Mouse (Mus musculus): ENCODE measurements around the gene Lhx1. TPM values are rescaled to one million over a fixed set of nuclear protein-coding genes. Genes with fewer than 3 reads are reported as not detected.

Lhx1 gene
- total RNA-seq (2021), result under 1 TPM in 1 of 2 experiments, not detected in 1; 0.09 TPM
- long read RNA-seq, experiment 1, partial matches to known transcripts, result 0 of 1 reads
- long read RNA-seq, experiment 1, other reads (novel, unspliced or antisense), result 0 of 1 reads
- long read RNA-seq, experiment 2, partial matches to known transcripts, result 0 of 1 reads
- long read RNA-seq, experiment 2, other reads (novel, unspliced or antisense), result 0 of 1 reads

DNA sequence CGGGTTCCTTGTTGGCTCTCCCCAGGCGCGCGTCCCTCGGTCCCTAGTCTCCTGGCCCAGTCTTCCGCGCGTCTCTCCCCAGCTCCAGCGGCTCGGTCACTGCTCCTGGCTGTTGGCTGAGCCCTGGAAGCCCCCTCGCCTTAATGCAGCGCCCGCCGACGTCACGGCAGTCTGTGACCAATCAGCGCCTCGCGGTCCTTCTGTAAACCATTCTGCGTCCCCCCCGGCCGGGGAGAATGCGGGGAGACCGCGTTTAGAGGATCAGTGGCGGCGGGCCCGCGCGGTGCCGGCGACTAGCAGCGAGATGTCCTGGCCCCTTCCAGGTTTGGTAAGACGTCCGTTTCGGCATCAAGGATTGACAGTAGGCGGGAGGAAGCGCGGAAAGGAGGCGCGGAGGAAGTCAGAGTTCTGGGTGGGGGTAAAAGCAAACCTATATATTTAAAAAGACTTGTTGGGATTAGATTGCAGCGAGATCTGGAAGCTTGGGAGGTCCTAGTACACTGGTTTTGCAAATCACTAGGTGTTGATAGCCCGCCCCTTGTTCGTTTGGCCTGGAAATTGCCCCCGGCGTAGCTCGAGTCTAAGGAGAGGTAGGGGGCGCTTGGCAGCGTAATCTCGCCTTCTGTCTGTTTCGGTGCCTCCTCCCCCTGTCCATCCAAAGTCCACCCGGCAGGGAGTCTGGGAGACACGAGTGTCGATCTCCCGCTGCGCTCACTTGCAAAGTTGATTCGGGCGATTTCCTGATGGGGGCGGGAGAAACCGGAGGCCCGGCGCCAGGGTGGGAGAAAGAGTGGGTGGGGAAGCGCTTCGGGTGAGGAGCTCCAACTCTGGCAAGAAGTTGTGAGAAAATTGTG, at the start of gene Lhx1:
Lhx1 (minus strand) TSS at position 115 of the 854 bp plus-strand sequence.
- no peak within 1 kb of the TSS for H3K27ac ChIP-seq
- TF ChIP-seq CTCF (IDR thresholded peaks at IDR 0.05), result no peak
- no peak within 1 kb of the TSS for H3K4me3 ChIP-seq
- DNase-seq (ENCODE audit: extremely low spot score in 1 of 2, low spot score in 2 of 2), result no peak
- intact Hi-C loops (cut with DNase I), result loop anchor here (5.0 kb wide), 1 partner anchor 1362 kb away; the partner anchor contains the start of gene Tbx4

DNA sequence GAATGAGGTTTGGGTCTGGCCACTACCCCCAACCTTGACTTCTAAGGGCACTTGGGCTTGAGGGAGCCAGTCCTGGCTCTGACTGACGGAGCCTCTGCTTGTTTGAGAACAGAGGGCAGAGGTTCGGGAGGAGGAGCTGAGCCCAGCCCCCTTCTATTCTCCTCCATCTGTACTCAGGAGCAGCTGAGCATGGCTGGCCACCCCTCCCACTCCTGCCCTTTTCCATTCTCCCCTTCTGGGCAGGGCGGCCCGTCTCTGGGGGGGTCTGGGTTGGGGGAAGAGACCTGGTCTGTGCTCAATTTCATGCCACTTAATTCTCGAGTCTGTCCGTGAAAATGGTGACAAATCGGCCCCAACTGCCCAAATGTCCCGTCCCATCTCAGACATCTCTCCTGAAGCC, 49.5 kb upstream of the Lhx1 start:
- intact Hi-C loops (cut with DNase I), result no loop called here
- no peak for TF ChIP-seq CTCF (IDR thresholded peaks at IDR 0.05)
- Histone ChIP-seq H3K27ac (no peak overlapping the region), H3K4me3 (no peak overlapping the region)
- DNase-seq (ENCODE audit: extremely low spot score in 1 of 2, low spot score in 2 of 2), result no peak

DNA sequence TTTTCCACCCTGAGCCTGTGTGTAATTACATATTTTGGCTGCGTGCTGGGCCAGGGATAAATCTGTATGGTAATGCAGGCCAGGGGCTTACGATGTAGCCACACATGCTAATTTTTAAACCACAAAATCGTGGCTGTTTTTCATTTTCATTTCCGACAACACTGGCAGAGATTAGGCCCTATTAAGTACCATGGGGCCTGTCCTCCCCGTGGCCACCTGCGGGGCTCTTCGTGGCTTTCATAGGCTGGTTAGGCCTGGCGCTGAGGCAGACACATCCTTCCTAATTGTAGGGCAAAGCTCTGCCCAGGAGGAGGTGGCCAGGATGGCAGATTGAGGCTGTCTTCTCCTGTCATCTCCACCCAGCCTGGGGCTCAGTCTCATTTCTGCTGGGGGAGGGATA, 48.3 kb upstream of the Lhx1 start:
- Histone ChIP-seq H3K27ac (no peak overlapping the region), H3K4me3 (no peak overlapping the region)
- no peak for TF ChIP-seq CTCF (IDR thresholded peaks at IDR 0.05)
- intact Hi-C loops (cut with DNase I), result no loop called here
- no peak for DNase-seq (ENCODE audit: extremely low spot score in 1 of 2, low spot score in 2 of 2)

DNA sequence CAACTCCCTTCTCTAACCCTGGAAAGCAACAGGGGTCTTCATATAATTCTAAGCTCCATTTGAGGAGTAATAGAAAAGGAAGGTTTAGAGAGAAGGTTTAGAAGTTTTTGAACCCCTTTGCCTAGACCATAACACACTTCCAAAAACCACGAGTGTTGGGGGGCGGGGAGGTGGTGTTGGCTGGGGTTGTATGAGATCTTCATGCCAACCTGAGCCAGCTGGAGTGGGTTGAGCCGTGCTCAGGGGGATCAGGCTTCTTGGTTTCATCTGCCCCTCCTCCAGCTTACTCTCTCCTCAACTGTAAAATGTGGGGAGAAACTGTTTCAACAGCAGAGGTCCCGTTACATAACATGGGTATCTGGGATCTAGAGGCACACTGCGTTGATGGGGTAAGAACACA, 45.5 kb upstream of the Lhx1 start:
- no peak for TF ChIP-seq CTCF (IDR thresholded peaks at IDR 0.05)
- H3K27ac ChIP-seq, result no peak overlapping the region
- intact Hi-C loops (cut with DNase I), result no loop called here
- H3K4me3 ChIP-seq, result no peak overlapping the region
- DNase-seq (ENCODE audit: extremely low spot score in 1 of 2, low spot score in 2 of 2), result no peak

DNA sequence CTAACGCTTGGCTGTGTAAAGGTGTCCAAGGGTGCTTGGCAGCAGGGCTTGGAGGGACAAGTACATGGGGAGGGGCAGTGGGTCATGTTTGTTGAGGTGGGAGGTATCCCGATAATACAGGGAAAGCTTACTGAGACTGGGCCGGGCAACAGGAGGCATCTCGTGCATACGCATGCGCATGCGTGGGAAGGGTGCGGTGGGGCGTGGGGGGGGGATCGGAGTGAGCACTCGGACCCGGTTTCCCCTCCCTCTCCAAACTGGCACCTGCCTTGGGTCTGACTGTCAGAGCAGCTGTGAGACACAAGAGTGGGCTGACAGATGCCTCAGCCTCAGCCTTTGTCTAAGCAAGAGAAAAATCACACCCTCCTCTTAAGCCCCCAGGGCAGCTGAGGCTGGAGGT, 45.1 kb upstream of the Lhx1 start:
- Histone ChIP-seq H3K4me3 (no peak overlapping the region), H3K27ac (no peak overlapping the region)
- intact Hi-C loops (cut with DNase I), result no loop called here
- DNase-seq (ENCODE audit: extremely low spot score in 1 of 2, low spot score in 2 of 2), result no peak
- no peak for TF ChIP-seq CTCF (IDR thresholded peaks at IDR 0.05)

DNA sequence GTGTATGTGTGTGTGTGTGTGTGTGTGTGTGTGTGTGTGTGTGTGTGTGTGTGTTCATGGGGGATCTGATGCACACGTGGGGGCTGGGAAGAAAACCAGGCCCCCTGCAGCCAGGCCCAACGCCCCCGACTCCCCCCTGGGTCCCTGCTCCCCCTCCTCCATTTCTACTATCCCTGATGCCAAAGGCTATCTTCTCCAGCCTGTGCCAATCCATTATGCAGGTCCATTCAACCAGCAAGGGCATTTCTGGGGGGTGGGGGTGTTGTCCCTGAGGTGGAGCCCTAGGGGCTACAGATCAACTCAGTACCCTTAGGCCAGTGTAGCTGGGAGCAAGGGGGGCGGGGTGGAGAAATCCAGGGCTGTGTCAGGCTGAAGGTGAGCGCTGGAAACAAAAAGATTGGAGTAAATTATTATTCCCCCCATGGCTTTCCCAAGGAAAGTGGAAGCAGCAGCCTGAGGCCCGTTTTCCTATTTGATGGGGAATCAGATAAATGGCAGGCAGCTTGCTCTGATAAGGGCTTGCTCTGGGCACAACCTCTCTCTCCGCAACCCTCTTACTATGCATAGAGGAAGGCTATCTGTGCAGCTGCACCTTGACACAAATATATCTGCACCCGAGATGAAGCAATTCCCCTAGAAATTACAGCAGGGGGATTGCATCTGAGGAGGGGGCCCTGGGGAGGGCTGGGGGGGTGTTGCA, 43.9 kb upstream of the Lhx1 start:
- TF ChIP-seq CTCF (IDR thresholded peaks at IDR 0.05), result no peak
- no peak overlapping the region for H3K27ac ChIP-seq
- H3K4me3 ChIP-seq, result no peak overlapping the region
- no peak for DNase-seq (ENCODE audit: extremely low spot score in 1 of 2, low spot score in 2 of 2)
- intact Hi-C loops (cut with DNase I), result no loop called here

DNA sequence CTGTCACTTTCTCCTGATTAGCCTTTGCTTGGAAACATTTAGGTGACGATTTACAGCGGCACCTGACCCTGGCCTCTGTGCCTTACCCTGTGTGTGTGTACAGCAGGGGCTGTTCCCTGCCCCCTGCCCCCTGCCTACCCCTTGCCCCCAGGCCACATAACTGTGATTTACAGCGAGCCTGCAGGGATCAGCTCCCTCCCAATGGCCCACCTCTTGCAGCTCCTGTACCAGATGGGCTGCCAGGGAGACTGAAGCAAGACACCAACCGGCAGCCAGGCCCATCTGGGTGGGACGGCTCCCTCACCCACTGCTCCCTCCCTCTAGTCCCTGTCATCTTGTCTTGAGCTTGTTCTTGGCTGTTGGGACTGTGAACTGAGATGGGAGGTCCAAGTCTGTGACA, 43.1 kb upstream of the Lhx1 start:
- H3K27ac ChIP-seq, result no peak overlapping the region
- no peak for TF ChIP-seq CTCF (IDR thresholded peaks at IDR 0.05)
- H3K4me3 ChIP-seq, result no peak overlapping the region
- intact Hi-C loops (cut with DNase I), result no loop called here
- DNase-seq (ENCODE audit: extremely low spot score in 1 of 2, low spot score in 2 of 2), result no peak

DNA sequence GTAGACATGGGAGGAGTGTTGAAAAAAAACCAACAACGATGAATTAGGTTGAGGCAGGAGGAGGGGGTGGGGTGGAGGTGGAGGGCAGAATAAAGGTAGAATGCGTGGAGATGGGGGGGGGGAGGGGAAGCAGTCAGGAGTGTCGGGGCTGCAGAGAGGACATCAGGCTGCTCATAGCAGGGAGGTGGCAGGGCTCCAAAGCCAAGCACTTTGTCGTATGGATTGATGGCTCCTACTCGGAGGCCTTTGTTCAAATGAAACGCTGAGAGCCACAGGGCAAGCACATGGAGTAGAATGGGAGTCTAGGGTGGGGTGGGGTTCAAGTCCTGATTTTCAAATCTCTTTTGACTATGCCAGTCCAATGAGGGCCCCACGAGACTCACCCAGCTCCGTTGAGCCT, 41.4 kb upstream of the Lhx1 start:
- Histone ChIP-seq H3K27ac (no peak overlapping the region), H3K4me3 (no peak overlapping the region)
- TF ChIP-seq CTCF (IDR thresholded peaks at IDR 0.05), result no peak
- no peak for DNase-seq (ENCODE audit: extremely low spot score in 1 of 2, low spot score in 2 of 2)
- intact Hi-C loops (cut with DNase I), result no loop called here

DNA sequence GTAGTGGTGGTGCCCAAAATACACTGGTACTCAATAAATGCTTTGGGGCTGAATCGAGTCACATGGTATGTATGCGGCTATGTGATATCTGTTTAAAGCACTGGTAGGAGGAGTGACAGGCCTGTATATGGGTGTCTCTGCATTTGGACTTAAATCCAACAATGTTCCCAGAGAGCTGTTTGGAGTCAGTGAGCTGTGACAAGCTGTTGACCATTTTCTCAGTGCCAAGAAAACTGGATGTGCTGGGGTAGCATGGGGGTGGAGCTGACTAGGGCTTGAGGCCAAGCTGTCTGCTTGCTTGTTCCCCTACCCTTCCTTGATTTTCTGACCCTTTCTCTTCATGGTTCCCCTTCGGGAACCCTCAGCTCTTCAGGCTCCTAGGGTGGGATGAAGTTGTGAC, 39.9 kb upstream of the Lhx1 start:
- no peak overlapping the region for H3K4me3 ChIP-seq
- intact Hi-C loops (cut with DNase I), result no loop called here
- no peak for TF ChIP-seq CTCF (IDR thresholded peaks at IDR 0.05)
- H3K27ac ChIP-seq, result no peak overlapping the region
- no peak for DNase-seq (ENCODE audit: extremely low spot score in 1 of 2, low spot score in 2 of 2)

DNA sequence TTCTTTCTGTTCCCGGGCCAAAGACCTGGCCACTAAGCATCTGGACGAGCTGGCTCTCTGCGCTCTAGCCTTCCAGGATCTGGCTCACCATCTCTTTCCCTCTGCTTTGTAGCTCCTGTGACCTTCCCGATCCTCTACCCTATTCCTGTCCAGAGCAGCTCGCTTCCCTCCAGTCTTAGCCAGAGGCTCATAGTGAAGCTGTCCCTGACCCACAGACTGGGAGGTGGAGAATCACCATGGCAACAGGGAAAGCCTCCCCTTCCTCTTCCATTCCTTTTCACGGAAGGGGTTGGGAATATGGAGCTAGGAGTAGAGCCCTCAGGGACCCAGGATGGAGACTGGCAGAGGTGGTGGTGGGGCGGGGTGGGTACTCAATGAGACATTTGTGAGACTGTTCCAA, 38.0 kb upstream of the Lhx1 start:
- no peak for TF ChIP-seq CTCF (IDR thresholded peaks at IDR 0.05)
- no peak overlapping the region for H3K4me3 ChIP-seq
- H3K27ac ChIP-seq, result no peak overlapping the region
- no peak for DNase-seq (ENCODE audit: extremely low spot score in 1 of 2, low spot score in 2 of 2)
- intact Hi-C loops (cut with DNase I), result no loop called here

DNA sequence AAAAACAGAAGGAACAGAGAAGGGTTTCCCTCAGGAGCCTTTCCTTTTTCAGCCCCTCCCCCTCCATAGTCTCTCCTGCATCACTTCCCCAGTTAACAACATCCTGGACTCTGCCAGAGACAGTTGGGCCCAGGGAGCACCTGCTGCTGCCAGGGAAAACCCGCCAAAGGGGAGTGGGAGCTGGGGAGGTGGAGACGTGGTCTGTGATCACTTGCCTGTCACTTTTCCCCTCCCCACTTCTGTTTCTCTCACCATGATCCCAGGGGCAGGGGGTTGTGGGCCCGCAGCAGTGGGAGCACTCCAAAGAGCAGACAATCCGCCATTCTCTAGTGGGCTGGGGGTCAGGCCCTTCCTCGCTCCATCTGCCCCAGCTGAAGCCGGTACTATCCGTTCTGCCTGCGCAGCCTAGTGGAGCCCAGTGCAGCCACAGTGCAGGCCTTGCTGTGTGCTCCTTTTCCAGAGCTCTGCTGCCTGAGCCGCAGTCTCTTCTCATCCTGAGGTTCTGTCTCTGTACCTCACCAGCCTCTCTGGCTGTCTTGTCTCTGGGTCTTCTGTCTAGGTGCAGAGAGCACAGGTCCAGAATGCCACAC, 37.5 kb upstream of the Lhx1 start:
- TF ChIP-seq CTCF (IDR thresholded peaks at IDR 0.05), result no peak
- DNase-seq (ENCODE audit: extremely low spot score in 1 of 2, low spot score in 2 of 2), result no peak
- intact Hi-C loops (cut with DNase I), result no loop called here
- H3K4me3 ChIP-seq, result no peak overlapping the region
- H3K27ac ChIP-seq, result no peak overlapping the region

DNA sequence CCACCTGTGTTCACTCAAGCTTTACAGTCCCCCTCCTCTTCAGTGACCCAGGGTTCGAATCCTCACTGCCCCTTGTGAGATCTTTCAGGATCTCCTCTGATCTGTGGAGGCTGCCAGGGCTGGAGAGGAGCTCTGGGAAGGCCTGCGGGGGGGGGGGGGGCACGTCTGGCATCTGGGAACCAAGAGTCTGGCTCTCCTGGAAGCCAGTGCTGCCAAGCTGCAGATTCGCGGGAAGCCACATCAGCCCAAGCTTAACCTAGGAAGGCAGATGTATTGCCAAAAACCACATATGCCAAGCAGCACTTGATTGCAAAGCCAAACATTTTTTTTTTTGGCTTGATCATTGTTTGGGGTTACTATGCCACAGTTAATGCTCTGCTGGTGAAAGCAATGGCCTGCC, 36.2 kb upstream of the Lhx1 start:
- TF ChIP-seq CTCF (IDR thresholded peaks at IDR 0.05), result no peak
- H3K4me3 ChIP-seq, result no peak overlapping the region
- intact Hi-C loops (cut with DNase I), result no loop called here
- no peak overlapping the region for H3K27ac ChIP-seq
- DNase-seq (ENCODE audit: extremely low spot score in 1 of 2, low spot score in 2 of 2), result no peak
